19 mouse cellular contexts compared by ENCODE assay signal in genomic region chr14:93962677-93963049, GRCm38 (mm10).
DNase-seq lines count a peak whose midpoint lies in the region; ATAC-seq lines count a peak whose summit lies in the region.
"Had no signal": no experiment of that assay in that cellular context is flagged by ENCODE, and none has a peak within 500 bp of the region (broad histone marks: within the 10 kb centered on the region; RNA-seq: fewer than 3 reads in every experiment).

No protein-coding gene starts in this region.

- H3K36me3 ChIP-seq in midbrain, embryonic 11.5 days (ENCODE audit: control insufficient read depth, insufficient read depth, low read length): no peaks in the 10 kb centered on the region
- H3K36me3 ChIP-seq in midbrain, embryonic 16.5 days (ENCODE audit: control insufficient read depth, insufficient read depth, low read length): no peaks in the 10 kb centered on the region
- H3K36me3 ChIP-seq in forebrain, embryonic 15.5 days: no peaks in the 10 kb centered on the region
- no peaks in the 10 kb centered on the region for H3K36me3 ChIP-seq in hindbrain, embryonic 16.5 days (ENCODE audit: control insufficient read depth, insufficient read depth, low read length)
- H3K36me3 ChIP-seq in neural tube, embryonic 15.5 days: no peaks in the 10 kb centered on the region
- H3K36me3 ChIP-seq: embryonic facial prominence, embryonic 10.5 days; G1E; intestine, embryonic 15.5 days had no signal

- no peak for DNase-seq in midbrain, embryonic 11.5 days (ENCODE audit: low spot score, missing footprints)
- DNase-seq in gastrocnemius, postnatal 10 days: no peak
- DNase-seq in thymus, postnatal 0 days (ENCODE audit: low spot score): no peak
- DNase-seq: adrenal gland, adult 8-10 months; cerebellum, adult 9-10 months; heart, postnatal 10 days; lung, postnatal 14 days; right cerebral cortex, postnatal 25 days; thymus, postnatal 4 days had no signal

- peak; percentile 78; the same call in 1 of the 2 replicates for ATAC-seq in midbrain, embryonic 11.5 days (ENCODE audit: low FRiP score)
- ATAC-seq in midbrain, embryonic 16.5 days: no peak
- ATAC-seq in forebrain, embryonic 15.5 days (replicated peaks): peak; percentile 78
- ATAC-seq in hindbrain, embryonic 16.5 days: peak; percentile 73; the same call in 1 of the 2 replicates
- ATAC-seq in neural tube, embryonic 15.5 days (ENCODE audit: low FRiP score): peak; percentile 79
- ATAC-seq: intestine, embryonic 15.5 days had no signal

- no peaks in the 10 kb centered on the region for H3K27me3 ChIP-seq in midbrain, embryonic 11.5 days (ENCODE audit: control insufficient read depth, insufficient read depth, low read length)
- no peaks in the 10 kb centered on the region for H3K27me3 ChIP-seq in midbrain, embryonic 16.5 days (ENCODE audit: control insufficient read depth, insufficient read depth, low read depth, low read length)
- no peaks in the 10 kb centered on the region for H3K27me3 ChIP-seq in forebrain, embryonic 15.5 days
- no peaks in the 10 kb centered on the region for H3K27me3 ChIP-seq in hindbrain, embryonic 16.5 days (replicated peaks; ENCODE audit: control insufficient read depth, insufficient read depth, low read length)
- no peaks in the 10 kb centered on the region for H3K27me3 ChIP-seq in neural tube, embryonic 15.5 days (replicated peaks)
- H3K27me3 ChIP-seq: intestine, embryonic 15.5 days had no signal

- H3K4me3 ChIP-seq in midbrain, embryonic 11.5 days (ENCODE audit: low read depth, low read length): no peak overlapping the region
- H3K4me3 ChIP-seq in midbrain, embryonic 16.5 days (ENCODE audit: low read depth, low read length): no peak overlapping the region
- no peak overlapping the region for H3K4me3 ChIP-seq in forebrain, embryonic 15.5 days
- no peak overlapping the region for H3K4me3 ChIP-seq in hindbrain, embryonic 16.5 days (ENCODE audit: low read length)
- no peak overlapping the region for H3K4me3 ChIP-seq in neural tube, embryonic 15.5 days (replicated peaks)
- H3K4me3 ChIP-seq: embryonic facial prominence, embryonic 10.5 days; erythroblast, embryonic 14.5 days; intestine, embryonic 15.5 days; layer of hippocampus, adult 2 months had no signal

- H3K4me1 ChIP-seq in midbrain, embryonic 11.5 days (ENCODE audit: control insufficient read depth, insufficient read depth, low read length): no peaks in the 10 kb centered on the region
- H3K4me1 ChIP-seq in midbrain, embryonic 16.5 days (ENCODE audit: control insufficient read depth, insufficient read depth, low read length): no peaks in the 10 kb centered on the region
- H3K4me1 ChIP-seq in forebrain, embryonic 15.5 days: peaks cover 8% of the 10 kb centered on the region
- H3K4me1 ChIP-seq in hindbrain, embryonic 16.5 days (ENCODE audit: control insufficient read depth, insufficient read depth, low read depth, low read length): no peaks in the 10 kb centered on the region
- H3K4me1 ChIP-seq in neural tube, embryonic 15.5 days: no peaks in the 10 kb centered on the region
- H3K4me1 ChIP-seq: embryonic facial prominence, embryonic 10.5 days; intestine, embryonic 15.5 days had no signal

- no peaks in the 10 kb centered on the region for H3K9me3 ChIP-seq in midbrain, embryonic 11.5 days (ENCODE audit: control insufficient read depth, low read length)
- no peaks in the 10 kb centered on the region for H3K9me3 ChIP-seq in midbrain, embryonic 16.5 days (replicated peaks; ENCODE audit: control insufficient read depth, low read length, poor library complexity, severe bottlenecking)
- H3K9me3 ChIP-seq in forebrain, embryonic 15.5 days: no peaks in the 10 kb centered on the region
- no peaks in the 10 kb centered on the region for H3K9me3 ChIP-seq in hindbrain, embryonic 16.5 days (ENCODE audit: control insufficient read depth, low read length)
- H3K9me3 ChIP-seq in neural tube, embryonic 15.5 days (replicated peaks): no peaks in the 10 kb centered on the region
- H3K9me3 ChIP-seq: embryonic facial prominence, embryonic 10.5 days; intestine, embryonic 15.5 days had no signal

- H3K27ac ChIP-seq in midbrain, embryonic 11.5 days (ENCODE audit: low read depth, low read length): no peak overlapping the region
- H3K27ac ChIP-seq in midbrain, embryonic 16.5 days (ENCODE audit: low read length): no peak overlapping the region
- H3K27ac ChIP-seq in forebrain, embryonic 15.5 days (replicated peaks): no peak overlapping the region
- H3K27ac ChIP-seq in hindbrain, embryonic 16.5 days (ENCODE audit: low read depth, low read length): 0 out of 2 replicates have a peak overlapping the region, but pooled peaks have one; percentile 51
- H3K27ac ChIP-seq in neural tube, embryonic 15.5 days (replicated peaks): no peak overlapping the region
- H3K27ac ChIP-seq: embryonic facial prominence, embryonic 10.5 days; intestine, embryonic 15.5 days; kidney, postnatal 0 days; layer of hippocampus, adult 2 months had no signal

- WGBS in midbrain, embryonic 11.5 days: 64% methylated on average over 2 of the region's 2 CpGs
- WGBS in midbrain, embryonic 16.5 days: 40% methylated on average over 2 of the region's 2 CpGs
- 37% methylated on average over 2 of the region's 2 CpGs for WGBS in forebrain, embryonic 15.5 days
- WGBS in hindbrain, embryonic 16.5 days: 43% methylated on average over 2 of the region's 2 CpGs
- 22% methylated on average over 2 of the region's 2 CpGs for WGBS in neural tube, embryonic 15.5 days

- H3K9ac ChIP-seq in midbrain, embryonic 11.5 days (ENCODE audit: low read length): no peak overlapping the region
- no peak overlapping the region for H3K9ac ChIP-seq in midbrain, embryonic 16.5 days (ENCODE audit: low read depth, low read length)
- H3K9ac ChIP-seq in forebrain, embryonic 15.5 days (replicated peaks): no peak overlapping the region
- no peak overlapping the region for H3K9ac ChIP-seq in hindbrain, embryonic 16.5 days (ENCODE audit: low read depth, low read length)
- H3K9ac ChIP-seq in neural tube, embryonic 15.5 days (replicated peaks): no peak overlapping the region
- H3K9ac ChIP-seq: intestine, embryonic 15.5 days had no signal

- no peak overlapping the region for H3K4me2 ChIP-seq in midbrain, embryonic 11.5 days
- H3K4me2 ChIP-seq in midbrain, embryonic 16.5 days (ENCODE audit: low read length): no peak overlapping the region
- no peak overlapping the region for H3K4me2 ChIP-seq in forebrain, embryonic 15.5 days (replicated peaks)
- H3K4me2 ChIP-seq in hindbrain, embryonic 16.5 days (ENCODE audit: low read length): no peak overlapping the region
- no peak overlapping the region for H3K4me2 ChIP-seq in neural tube, embryonic 15.5 days
- H3K4me2 ChIP-seq: intestine, embryonic 15.5 days had no signal
